Mouse (Mus musculus): ENCODE data around the gene Defb26.
A peak's percentile ranks its signal among the peaks of the same experiment; 100 is the strongest.

DNA sequence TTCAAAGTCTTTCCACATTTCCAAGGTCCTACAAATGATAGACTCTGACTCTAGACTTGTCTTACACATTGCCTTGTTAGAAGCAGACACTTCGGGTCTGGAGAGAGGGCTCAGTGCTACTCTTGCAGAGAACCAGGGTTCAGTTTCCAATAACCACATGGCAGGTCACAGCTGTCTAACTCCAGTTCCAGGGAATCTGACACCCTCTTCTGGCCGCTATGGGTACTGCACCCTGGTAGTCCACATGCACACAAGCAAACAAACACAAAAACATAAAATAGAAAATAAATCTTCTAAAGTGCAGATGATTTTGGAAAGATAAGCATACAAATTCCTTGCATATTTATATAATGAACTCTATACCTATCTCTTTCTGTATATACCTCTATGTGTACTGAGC lies 24.5 kb downstream of the Defb26 start:
- TF ChIP-seq CTCF (IDR thresholded peaks at IDR 0.05; ENCODE audit: low read depth), result peak; percentile 21; the same call in 1 of the 2 replicates
- TF ChIP-seq EP300 (IDR thresholded peaks at IDR 0.05; ENCODE audit: low read depth), result no peak
